Comparison of ENCODE assay signal across 14 mouse cellular contexts in the genomic region with DNA sequence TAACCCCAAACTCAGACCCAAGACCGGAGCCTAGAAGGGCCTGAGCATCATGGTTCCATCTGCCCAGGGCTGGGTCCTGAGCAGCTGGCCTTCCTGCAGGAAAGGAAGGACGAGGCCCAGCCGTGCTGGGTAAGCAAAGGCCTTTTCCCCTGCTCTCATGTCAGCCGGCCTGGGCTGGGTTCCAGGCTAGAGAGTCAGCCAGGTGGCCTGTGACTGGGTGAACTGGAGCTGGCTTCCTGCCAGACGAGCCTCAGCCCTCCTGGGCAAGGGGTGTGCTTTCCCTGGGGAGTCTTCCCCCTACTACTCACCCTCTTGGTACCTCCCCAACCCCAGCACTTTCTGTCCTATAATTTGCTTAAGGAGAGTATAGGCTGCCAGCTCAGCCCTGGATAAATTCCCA. TPM values are rescaled to one million over a fixed set of nuclear protein-coding genes. Genes with fewer than 3 reads are reported as not detected.
DNase-seq lines count a peak whose midpoint lies in the region; ATAC-seq lines count a peak whose summit lies in the region.
"Had no signal": no experiment of that assay in that cellular context is flagged by ENCODE, and none has a peak within 500 bp of the region (broad histone marks: within the 10 kb centered on the region; RNA-seq: fewer than 3 reads in every experiment).

No protein-coding gene starts in this region.

- no peak for ATAC-seq in heart, embryonic 14.5 days (ENCODE audit: insufficient number of reproducible peaks, insufficient read depth, low FRiP score, low read depth)
- no peak for ATAC-seq in kidney, embryonic 16.5 days (ENCODE audit: low FRiP score, low TSS enrichment)
- ATAC-seq in embryonic facial prominence, embryonic 13.5 days (ENCODE audit: insufficient number of reproducible peaks, insufficient read depth, low FRiP score, low TSS enrichment, low read depth): no peak
- ATAC-seq in forebrain, embryonic 15.5 days (replicated peaks): no peak
- ATAC-seq: forebrain, embryonic 13.5 days; inflammation-experienced regulatory T-cells, adult 6 months; liver, postnatal 0 days had no signal

- intact Hi-C loops in heart, postnatal 25 days (cut with DNase I): loop anchor here (5.0 kb wide), 1 partner anchor 146 kb away; no protein-coding TSS in a partner anchor

- peaks cover 50% of the 10 kb centered on the region for H3K36me3 ChIP-seq in heart, embryonic 14.5 days (ENCODE audit: control insufficient read depth, insufficient read depth, low read length)
- H3K36me3 ChIP-seq in kidney, embryonic 16.5 days (ENCODE audit: insufficient read depth, low read length): peaks cover 42% of the 10 kb centered on the region
- H3K36me3 ChIP-seq in embryonic facial prominence, embryonic 13.5 days: peaks cover 68% of the 10 kb centered on the region
- H3K36me3 ChIP-seq in forebrain, embryonic 15.5 days: peaks cover 28% of the 10 kb centered on the region; the same call in 1 of the 2 replicates

- WGBS in heart, embryonic 14.5 days: 47% methylated on average over 5 of the region's 5 CpGs
- WGBS in kidney, embryonic 16.5 days: 64% methylated on average over 5 of the region's 5 CpGs
- 74% methylated on average over 5 of the region's 5 CpGs for WGBS in embryonic facial prominence, embryonic 13.5 days
- 74% methylated on average over 5 of the region's 5 CpGs for WGBS in forebrain, embryonic 15.5 days

- H3K4me2 ChIP-seq in heart, embryonic 14.5 days (ENCODE audit: low read length): no peak overlapping the region
- no peak overlapping the region for H3K4me2 ChIP-seq in kidney, embryonic 16.5 days (replicated peaks; ENCODE audit: low read depth, low read length)
- H3K4me2 ChIP-seq in embryonic facial prominence, embryonic 13.5 days: no peak overlapping the region
- H3K4me2 ChIP-seq in forebrain, embryonic 15.5 days (replicated peaks): no peak overlapping the region
- H3K4me2 ChIP-seq: forebrain, embryonic 13.5 days had no signal

- H3K4me1 ChIP-seq in heart, embryonic 14.5 days (ENCODE audit: control insufficient read depth in 2 of 2, insufficient read depth in 2 of 2, low read length in 2 of 2): peaks cover 3 to 8% of the 10 kb centered on the region in 2 experiments; a peak in 2 of 4 replicates
- H3K4me1 ChIP-seq in kidney, embryonic 16.5 days (ENCODE audit: insufficient read depth, low read length): peaks cover 16% of the 10 kb centered on the region
- peaks cover 13% of the 10 kb centered on the region for H3K4me1 ChIP-seq in embryonic facial prominence, embryonic 13.5 days
- peaks cover 18% of the 10 kb centered on the region for H3K4me1 ChIP-seq in forebrain, embryonic 15.5 days

- H3K9ac ChIP-seq in heart, embryonic 14.5 days (ENCODE audit: low read length): 0 out of 2 replicates have a peak overlapping the region, but pooled peaks have one; percentile 25
- no peak overlapping the region for H3K9ac ChIP-seq in kidney, embryonic 16.5 days (replicated peaks; ENCODE audit: low read length)
- 0 out of 2 replicates have a peak overlapping the region, but pooled peaks have one; percentile 27 for H3K9ac ChIP-seq in embryonic facial prominence, embryonic 13.5 days
- H3K9ac ChIP-seq in forebrain, embryonic 15.5 days (replicated peaks): no peak overlapping the region
- H3K9ac ChIP-seq: forebrain, embryonic 13.5 days; liver, postnatal 0 days had no signal

- no peaks in the 10 kb centered on the region for H3K9me3 ChIP-seq in heart, embryonic 14.5 days (ENCODE audit: control insufficient read depth, low read length)
- H3K9me3 ChIP-seq in kidney, embryonic 16.5 days (ENCODE audit: low read length): no peaks in the 10 kb centered on the region
- H3K9me3 ChIP-seq in embryonic facial prominence, embryonic 13.5 days: no peaks in the 10 kb centered on the region
- no peaks in the 10 kb centered on the region for H3K9me3 ChIP-seq in forebrain, embryonic 15.5 days
- H3K9me3 ChIP-seq: forebrain, embryonic 13.5 days; limb, embryonic 10.5 days; megakaryocyte, embryonic 14.5 days had no signal

- no peaks in the 10 kb centered on the region for H3K27me3 ChIP-seq in heart, embryonic 14.5 days (ENCODE audit: control insufficient read depth, insufficient read depth, low read length)
- no peaks in the 10 kb centered on the region for H3K27me3 ChIP-seq in kidney, embryonic 16.5 days (ENCODE audit: insufficient read depth, low read length)
- H3K27me3 ChIP-seq in embryonic facial prominence, embryonic 13.5 days: no peaks in the 10 kb centered on the region
- H3K27me3 ChIP-seq in forebrain, embryonic 15.5 days: no peaks in the 10 kb centered on the region
- H3K27me3 ChIP-seq: forebrain, embryonic 13.5 days had no signal

- H3K4me3 ChIP-seq in heart, embryonic 14.5 days (ENCODE audit: control insufficient read depth in 1 of 2, insufficient read depth in 1 of 2, low read depth in 1 of 2, low read length in 2 of 2): no peak overlapping the region
- no peak overlapping the region for H3K4me3 ChIP-seq in kidney, embryonic 16.5 days (ENCODE audit: low read length)
- H3K4me3 ChIP-seq in embryonic facial prominence, embryonic 13.5 days: no peak overlapping the region
- no peak overlapping the region for H3K4me3 ChIP-seq in forebrain, embryonic 15.5 days
- H3K4me3 ChIP-seq: forebrain, embryonic 13.5 days; heart, adult 2 months; limb, embryonic 10.5 days; megakaryocyte, embryonic 14.5 days; myocyte had no signal

- no peak overlapping the region for H3K27ac ChIP-seq in heart, embryonic 14.5 days (replicated peaks in 1 of 2; ENCODE audit: control insufficient read depth in 1 of 2, insufficient read depth in 1 of 2, low read depth in 2 of 2, low read length in 2 of 2)
- H3K27ac ChIP-seq in kidney, embryonic 16.5 days (ENCODE audit: low read length): no peak overlapping the region
- H3K27ac ChIP-seq in embryonic facial prominence, embryonic 13.5 days: no peak overlapping the region
- H3K27ac ChIP-seq in forebrain, embryonic 15.5 days (replicated peaks): no peak overlapping the region
- H3K27ac ChIP-seq: forebrain, embryonic 13.5 days; heart, adult 2 months; limb, embryonic 10.5 days had no signal

- no peak for DNase-seq in heart, postnatal 25 days (ENCODE audit: low spot score)
- DNase-seq in kidney, postnatal 4 days: peak; percentile 26 to 35
- peak; percentile 68 for DNase-seq in adipocyte (ENCODE audit: low spot score)
- DNase-seq: liver, postnatal 0 days had no signal

RNA-seq across cellular contexts. Expression of gene Dpm2, which starts 2.5 kb away (rescaled TPM):
- 72.9 and 85.0 TPM in 2 replicates for polyA plus RNA-seq in heart, embryonic 14.5 days (2014; fragmentation: Nextera tagmentation; extraction: Ambion mirVana)
- total RNA-seq in heart, postnatal 25 days (2021): 10 to 100 TPM; 18.6 to 23.3 TPM
- polyA plus RNA-seq in kidney, embryonic 16.5 days (2015; fragmentation: Nextera tagmentation; extraction: Ambion mirVana): 106 and 108 TPM in 2 replicates
- 112 and 116 TPM in 2 replicates for polyA plus RNA-seq in embryonic facial prominence, embryonic 13.5 days (2015; fragmentation: Nextera tagmentation; extraction: Ambion mirVana)
- polyA plus RNA-seq in forebrain, embryonic 15.5 days (2015; fragmentation: Nextera tagmentation; extraction: Ambion mirVana): 136 TPM in 2 replicates

RNA-seq across cellular contexts. Expression of gene Pip5kl1, which starts 6.4 kb away (rescaled TPM):
- 0.19 TPM in 1 of 2 replicates, not detected in the other for polyA plus RNA-seq in heart, embryonic 14.5 days (2014; fragmentation: Nextera tagmentation; extraction: Ambion mirVana)
- total RNA-seq in heart, postnatal 25 days (2021): not detected
- polyA plus RNA-seq in kidney, embryonic 16.5 days (2015; fragmentation: Nextera tagmentation; extraction: Ambion mirVana): 2.5 and 2.6 TPM in 2 replicates
- polyA plus RNA-seq in embryonic facial prominence, embryonic 13.5 days (2015; fragmentation: Nextera tagmentation; extraction: Ambion mirVana): 0.92 and 1.1 TPM in 2 replicates
- polyA plus RNA-seq in forebrain, embryonic 15.5 days (2015; fragmentation: Nextera tagmentation; extraction: Ambion mirVana): 3.5 and 4.2 TPM in 2 replicates
- total RNA-seq: heart, adult 2 months had no signal
- polyA plus RNA-seq: inflammation-experienced regulatory T-cells, adult 6 months; liver, postnatal 0 days had no signal

RNA-seq across cellular contexts. Expression of gene 9430097D07Rik, which starts 7.3 kb away (rescaled TPM):
- polyA plus RNA-seq in heart, embryonic 14.5 days (2014; fragmentation: Nextera tagmentation; extraction: Ambion mirVana): 0.13 TPM in 1 of 2 replicates, not detected in the other
- total RNA-seq in heart, postnatal 25 days (2021): not detected
- 0.12 and 0.16 TPM in 2 replicates for polyA plus RNA-seq in kidney, embryonic 16.5 days (2015; fragmentation: Nextera tagmentation; extraction: Ambion mirVana)
- 0.18 TPM in 1 of 2 replicates, not detected in the other for polyA plus RNA-seq in embryonic facial prominence, embryonic 13.5 days (2015; fragmentation: Nextera tagmentation; extraction: Ambion mirVana)
- 0.23 and 0.24 TPM in 2 replicates for polyA plus RNA-seq in forebrain, embryonic 15.5 days (2015; fragmentation: Nextera tagmentation; extraction: Ambion mirVana)
- total RNA-seq: heart, adult 2 months had no signal
- polyA plus RNA-seq: heart, adult 2 months; liver, postnatal 0 days had no signal

RNA-seq across cellular contexts. Expression of gene St6galnac4, which starts 18.7 kb away (rescaled TPM):
- polyA plus RNA-seq in heart, embryonic 14.5 days (2014; fragmentation: Nextera tagmentation; extraction: Ambion mirVana): 33.4 and 35.7 TPM in 2 replicates
- 10 to 100 TPM; 17.7 to 21.4 TPM for total RNA-seq in heart, postnatal 25 days (2021)
- 24.7 TPM in 2 replicates for polyA plus RNA-seq in kidney, embryonic 16.5 days (2015; fragmentation: Nextera tagmentation; extraction: Ambion mirVana)
- 33.1 and 34.7 TPM in 2 replicates for polyA plus RNA-seq in embryonic facial prominence, embryonic 13.5 days (2015; fragmentation: Nextera tagmentation; extraction: Ambion mirVana)
- polyA plus RNA-seq in forebrain, embryonic 15.5 days (2015; fragmentation: Nextera tagmentation; extraction: Ambion mirVana): 25.9 and 26.4 TPM in 2 replicates

RNA-seq across cellular contexts. Expression of gene St6galnac6, which starts 31.4 kb away (rescaled TPM):
- polyA plus RNA-seq in heart, embryonic 14.5 days (2014; fragmentation: Nextera tagmentation; extraction: Ambion mirVana): 11.0 and 12.2 TPM in 2 replicates
- total RNA-seq in heart, postnatal 25 days (2021): 100 to 1,000 TPM; 104 to 110 TPM
- 18.5 and 18.6 TPM in 2 replicates for polyA plus RNA-seq in kidney, embryonic 16.5 days (2015; fragmentation: Nextera tagmentation; extraction: Ambion mirVana)
- polyA plus RNA-seq in embryonic facial prominence, embryonic 13.5 days (2015; fragmentation: Nextera tagmentation; extraction: Ambion mirVana): 29.9 and 35.1 TPM in 2 replicates
- 16.6 and 19.3 TPM in 2 replicates for polyA plus RNA-seq in forebrain, embryonic 15.5 days (2015; fragmentation: Nextera tagmentation; extraction: Ambion mirVana)

Comparison
In these comparisons a context has a peak if more than half of its experiments do, and no peak if none do; other contexts are left out.
1. H3K9ac ChIP-seq: peak in heart, embryonic 14.5 days (single experiment) and embryonic facial prominence, embryonic 13.5 days (single experiment); none in kidney, embryonic 16.5 days (single experiment) and forebrain, embryonic 15.5 days (single experiment).